Mouse (Mus musculus) MN1 (cell line): ENCODE results near the gene Zfp646.

Experiments
- DNase-seq: peaks from one replicate; pipeline ENCODE4 v3.0.0-alpha.2; 2016; ENCODE audit warnings: low spot score

The Zfp646 gene

GRCm38 (mm10) chr7:127919290-127919689 lies 43.3 kb downstream of the Zfp646 start:
- DNase-seq: peak; percentile 30

DNA sequence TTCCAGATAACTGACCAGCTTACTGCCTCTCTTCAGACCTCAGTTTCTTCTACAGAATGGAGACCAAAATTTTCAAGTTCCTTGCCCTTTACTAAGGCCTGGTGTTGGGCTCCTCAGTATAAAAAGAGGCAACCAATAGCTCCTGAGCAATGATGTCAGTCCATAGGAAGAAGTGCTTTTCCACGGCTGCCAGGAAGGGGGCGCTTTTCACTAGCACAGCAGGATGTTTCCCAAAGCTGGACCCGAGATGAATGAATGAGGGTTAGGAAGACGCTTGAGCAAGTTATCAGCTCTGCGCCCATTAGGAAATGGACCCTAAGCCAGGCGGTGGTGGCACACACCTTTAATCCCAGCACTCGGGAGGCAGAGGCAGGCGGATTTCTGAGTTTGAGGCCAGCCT lies 45.5 kb downstream of the Zfp646 start:
- peak; percentile 33 for DNase-seq

DNA sequence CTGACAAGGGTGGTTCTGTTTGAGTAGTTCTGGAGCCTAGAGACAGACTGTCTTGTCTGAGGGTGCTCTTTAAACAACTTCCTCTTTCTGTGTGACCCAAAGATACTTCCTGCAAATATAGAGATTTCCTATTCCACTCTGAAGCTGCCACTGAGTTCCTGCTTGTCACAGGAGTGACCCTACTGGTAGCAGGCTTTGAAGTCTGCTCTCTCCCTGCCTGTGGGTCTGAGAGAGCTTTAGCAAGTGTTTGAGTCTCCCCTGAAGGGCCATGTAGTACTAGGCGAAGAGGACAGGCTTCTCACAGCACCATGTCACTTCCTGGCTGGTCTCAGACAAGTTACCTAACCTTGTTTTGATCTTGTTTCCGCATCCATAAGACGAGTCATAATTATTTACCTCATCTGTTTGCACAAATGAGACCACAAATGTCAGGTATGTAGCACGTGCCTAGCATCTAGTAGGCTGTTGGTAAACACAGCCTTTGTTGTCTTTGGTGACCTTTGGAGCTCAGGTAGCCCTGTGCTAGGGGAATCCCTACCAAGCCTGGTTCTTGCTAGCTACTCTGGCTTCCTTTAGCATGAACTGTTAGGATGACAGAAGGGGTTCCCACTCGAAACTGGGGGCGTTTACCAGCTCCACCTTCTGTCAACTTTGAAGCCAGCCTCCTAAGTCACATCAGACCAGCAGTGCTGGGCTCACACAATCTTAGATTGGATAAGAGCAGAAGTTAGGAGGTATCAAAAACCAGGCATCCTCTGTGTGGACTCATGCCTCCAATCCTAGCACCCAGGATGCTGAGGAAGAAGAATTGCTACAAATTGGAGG lies 46.6 kb downstream of the Zfp646 start:
- no peak for DNase-seq

- DNase-seq: no peak
These were observed 47.7 kb downstream of the Zfp646 start for GRCm38 (mm10) chr7:127923714-127924113.

DNA sequence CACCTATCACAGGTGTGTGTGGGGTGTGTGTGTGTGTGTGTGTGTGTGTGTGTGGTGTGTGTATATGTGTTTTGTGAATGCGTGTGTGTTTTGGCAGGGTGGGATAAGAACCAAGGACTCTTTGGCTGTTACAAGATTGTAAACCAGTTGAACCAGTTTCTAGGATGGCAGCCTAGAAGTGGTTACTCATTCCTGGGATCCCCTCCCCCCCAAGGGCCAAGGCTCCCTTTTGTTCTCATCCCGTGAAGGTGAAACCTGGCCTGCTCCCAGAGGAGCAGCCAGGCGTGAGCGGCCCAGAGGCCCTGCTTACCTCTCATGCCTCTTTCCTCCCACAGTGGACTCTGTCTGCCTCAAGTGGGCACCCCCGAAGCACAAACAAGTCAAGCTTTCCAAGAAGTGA lies 49.2 kb downstream of the Zfp646 start:
- DNase-seq: no peak

- no peak for DNase-seq
These were observed 50.0 kb downstream of the Zfp646 start for GRCm38 (mm10) chr7:127926066-127926465.

DNA sequence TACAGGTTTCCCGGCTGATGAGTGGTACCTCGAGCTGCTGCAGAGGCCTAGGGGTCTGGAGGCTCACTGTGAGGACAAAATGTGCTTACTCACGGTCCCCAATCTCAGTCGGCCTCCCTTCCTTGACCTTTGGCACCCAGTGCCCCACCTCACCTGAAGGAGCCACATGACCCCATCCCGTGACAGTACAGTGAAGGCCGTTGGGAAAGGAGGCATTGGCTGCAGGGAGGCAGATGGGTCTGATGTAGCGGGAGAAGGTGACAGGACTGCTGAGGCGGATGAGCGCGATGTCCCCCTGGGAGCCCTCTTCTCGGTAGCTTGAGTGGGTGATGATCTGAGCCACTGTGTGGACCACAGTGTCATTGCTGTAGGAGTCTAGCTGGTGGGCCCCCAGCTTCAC lies 50.8 kb downstream of the Zfp646 start:
- DNase-seq: no peak

- DNase-seq: no peak
These were observed 51.7 kb downstream of the Zfp646 start for GRCm38 (mm10) chr7:127927726-127928125.

DNA sequence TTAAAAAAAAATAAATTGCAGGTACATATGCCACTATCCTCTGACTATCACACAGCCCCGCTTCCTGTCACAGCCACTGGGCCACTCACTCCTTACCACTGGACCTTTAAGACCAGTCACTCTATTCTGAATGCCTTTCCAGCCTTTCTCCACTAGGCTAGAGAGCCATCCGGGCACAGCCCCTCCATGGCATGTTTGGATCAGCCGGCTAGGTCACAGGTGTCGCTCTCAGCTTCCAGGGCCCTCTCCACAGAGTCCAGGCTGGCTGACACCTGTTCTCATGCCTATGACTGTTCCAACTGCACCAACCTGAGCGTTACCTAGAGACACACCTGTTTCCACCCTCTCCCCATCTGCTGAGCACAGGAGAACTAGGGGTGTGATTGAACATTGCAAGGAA lies 52.6 kb downstream of the Zfp646 start:
- no peak for DNase-seq

GRCm38 (mm10) chr7:127929923-127930322 lies 53.9 kb downstream of the Zfp646 start, which contains the start of gene Prss8:
Gene Prss8, minus strand, starts transcription at chr7:127930104.
- no peak for DNase-seq

- DNase-seq: no peak
These were observed 54.6 kb downstream of the Zfp646 start for GRCm38 (mm10) chr7:127930636-127931035.

- DNase-seq: peak; percentile 46
These were observed 55.5 kb downstream of the Zfp646 start for GRCm38 (mm10) chr7:127931351-127932135.

DNA sequence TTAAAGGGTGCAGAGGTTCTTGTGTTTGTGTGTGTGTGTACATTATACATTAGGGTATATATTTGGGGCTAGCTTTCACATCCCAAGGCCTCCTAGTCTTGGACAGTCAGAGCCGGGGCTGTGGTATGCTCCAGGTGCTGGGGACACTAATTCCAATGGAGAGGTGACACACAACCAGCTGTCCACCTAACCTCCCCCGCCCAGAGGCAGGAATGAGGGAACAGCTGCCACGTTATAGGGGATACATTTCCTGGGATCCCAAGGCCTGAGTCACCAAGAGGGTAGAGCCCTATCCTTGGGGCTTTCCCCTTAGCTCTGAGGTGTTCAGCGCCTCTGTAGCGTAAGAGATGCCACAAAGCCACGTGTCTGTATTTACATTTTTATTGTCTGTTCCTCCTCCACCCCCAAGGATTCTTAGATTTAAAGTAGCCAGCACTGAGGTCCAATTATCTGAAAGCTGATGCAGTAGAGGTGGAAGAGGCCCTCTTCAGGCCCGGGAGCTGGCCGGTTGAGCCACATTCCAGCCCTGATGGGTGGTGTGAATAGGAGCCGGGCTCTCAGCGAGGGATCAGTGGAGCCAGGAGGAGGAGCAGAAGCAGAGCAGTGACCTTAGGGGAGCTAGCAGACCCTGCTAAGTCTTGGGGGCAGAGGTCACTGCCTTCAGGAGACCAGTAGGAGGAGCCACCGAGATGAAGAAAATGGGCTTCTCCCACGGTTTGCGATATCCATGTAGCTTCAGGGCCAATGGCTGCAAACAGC lies 56.4 kb downstream of the Zfp646 start:
- no peak for DNase-seq

DNA sequence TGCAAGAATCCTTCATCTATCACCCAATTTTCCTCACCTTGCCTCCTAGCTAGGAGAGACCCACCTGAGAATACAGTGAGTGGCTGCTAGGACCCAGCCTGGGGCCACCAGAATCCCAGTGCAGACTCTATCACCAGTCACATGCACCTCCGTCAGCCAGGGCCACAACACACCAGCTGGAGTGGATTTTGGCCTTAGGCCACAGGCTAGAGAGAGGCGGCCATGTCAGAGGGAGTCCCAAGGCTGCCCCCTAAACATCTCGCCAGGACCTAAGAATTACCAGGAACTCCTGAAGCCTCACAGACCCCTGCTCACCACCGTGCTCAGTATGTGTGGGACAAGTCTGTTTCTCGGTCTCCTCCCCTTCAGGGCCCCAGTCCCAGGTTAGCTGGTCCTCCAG lies 58.1 kb downstream of the Zfp646 start:
- no peak for DNase-seq

- peak; percentile 97 for DNase-seq
These were observed 59.2 kb downstream of the Zfp646 start for GRCm38 (mm10) chr7:127935028-127935722.
